Mouse (Mus musculus): ENCODE measurements around the gene Tube1.
A peak's percentile ranks its signal among the peaks of the same experiment; 100 is the strongest.
"Not testable (repeated sequence)": the region's sequence is repeated elsewhere in the genome, so short reads cannot be mapped to it uniquely, and the experiment has no call there.

Tube1 gene

GRCm38 (mm10) chr10:39169642-39170041 lies 35.9 kb downstream of the Tube1 start:
- DNase-seq (ENCODE audit: low spot score in 2 of 2), result no peak

- DNase-seq (ENCODE audit: low spot score in 2 of 2), result peak; percentile 76 to 85
These were observed 36.4 kb downstream of the Tube1 start for GRCm38 (mm10) chr10:39170181-39170580.

- DNase-seq (ENCODE audit: low spot score in 2 of 2), result peak in 1 of 2 experiments; percentile 29
These were observed 36.9 kb downstream of the Tube1 start for GRCm38 (mm10) chr10:39170706-39171105.

GRCm38 (mm10) chr10:39171134-39171533 lies 37.4 kb downstream of the Tube1 start:
- DNase-seq (ENCODE audit: low spot score in 2 of 2), result peak; percentile 96

GRCm38 (mm10) chr10:39171603-39172539 lies 38.1 kb downstream of the Tube1 start:
- DNase-seq (ENCODE audit: low spot score in 2 of 2), result peak; percentile 95

- no peak for DNase-seq (ENCODE audit: low spot score in 2 of 2)
These were observed 38.8 kb downstream of the Tube1 start for GRCm38 (mm10) chr10:39172540-39172931.

- peak; percentile 62 to 76 for DNase-seq (ENCODE audit: low spot score in 2 of 2)
These were observed 39.3 kb downstream of the Tube1 start for GRCm38 (mm10) chr10:39173077-39173476.

GRCm38 (mm10) chr10:39176981-39177380 lies 43.2 kb downstream of the Tube1 start:
- no peak for DNase-seq (ENCODE audit: low spot score in 2 of 2)

GRCm38 (mm10) chr10:39184864-39185544 lies 51.2 kb downstream of the Tube1 start:
- peak; percentile 82 to 87 for DNase-seq (ENCODE audit: low spot score in 2 of 2)

GRCm38 (mm10) chr10:39185545-39185906 lies 51.8 kb downstream of the Tube1 start:
- DNase-seq (ENCODE audit: low spot score in 2 of 2), result no peak

GRCm38 (mm10) chr10:39192673-39193072 lies 58.9 kb downstream of the Tube1 start:
- no peak for DNase-seq (ENCODE audit: low spot score in 2 of 2)

GRCm38 (mm10) chr10:39198216-39198615 lies 64.4 kb downstream of the Tube1 start:
- DNase-seq (ENCODE audit: low spot score in 2 of 2), result not testable (repeated sequence)
